Mouse (Mus musculus) gastrocnemius, postnatal 25 days (tissue): ENCODE results near the gene Scarf1. TPM values are rescaled to one million over a fixed set of nuclear protein-coding genes. Genes with fewer than 3 reads are reported as not detected.

Source experiments
- DNase-seq: peaks from one replicate; pipeline ENCODE4 v3.0.0; 2022
- long read RNA-seq, 2 experiments: library from polyadenylated mRNA; stranded (forward); transcript quantifications; one replicate each; pipeline ENCODE4 v2.0.0; 2021
- total RNA-seq, 2 experiments: library from RNA; stranded (reverse); gene quantifications; 1 replicate in 1 of 2; 2 replicates in 1 of 2; pipeline ENCODE4 v1.2.3; 2021

Gene Scarf1
- 1 to 10 TPM; 3.2 to 4.7 TPM for total RNA-seq
- long read RNA-seq, experiment 1, partial matches to known transcripts = 0 of 3 reads
- long read RNA-seq, experiment 1, other reads (novel, unspliced or antisense) = 2 of 3 reads
- long read RNA-seq, experiment 2 = 0 reads

- DNase-seq = peak; percentile 69
These were observed at the start of gene Scarf1 for GRCm38 (mm10) chr11:75513336-75513735. Gene Scarf1 (plus strand): TSS chr11:75513540.

DNA sequence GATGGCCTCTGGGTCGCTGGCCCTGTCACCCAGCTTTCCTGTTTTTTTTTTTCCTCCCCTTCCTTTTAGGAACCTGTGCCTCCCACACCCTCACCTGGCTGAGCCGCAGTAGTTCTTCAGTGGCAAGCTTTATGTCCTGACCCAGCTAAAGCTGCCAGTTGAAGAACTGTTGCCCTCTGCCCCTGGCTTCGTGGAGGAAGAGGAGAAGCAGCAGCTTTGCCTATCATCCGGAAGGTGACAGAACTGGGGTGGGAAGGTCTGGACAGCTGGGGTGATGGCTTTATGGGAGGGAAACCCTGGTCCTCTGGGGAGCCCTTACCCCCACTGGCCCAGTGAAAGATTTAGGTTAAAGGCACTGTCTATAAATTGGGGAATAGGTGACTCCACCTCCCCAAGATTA is 49.7 kb upstream of the Scarf1 start:
- DNase-seq = no peak

GRCm38 (mm10) chr11:75464417-75464816 is 48.9 kb upstream of the Scarf1 start:
- no peak for DNase-seq

DNA sequence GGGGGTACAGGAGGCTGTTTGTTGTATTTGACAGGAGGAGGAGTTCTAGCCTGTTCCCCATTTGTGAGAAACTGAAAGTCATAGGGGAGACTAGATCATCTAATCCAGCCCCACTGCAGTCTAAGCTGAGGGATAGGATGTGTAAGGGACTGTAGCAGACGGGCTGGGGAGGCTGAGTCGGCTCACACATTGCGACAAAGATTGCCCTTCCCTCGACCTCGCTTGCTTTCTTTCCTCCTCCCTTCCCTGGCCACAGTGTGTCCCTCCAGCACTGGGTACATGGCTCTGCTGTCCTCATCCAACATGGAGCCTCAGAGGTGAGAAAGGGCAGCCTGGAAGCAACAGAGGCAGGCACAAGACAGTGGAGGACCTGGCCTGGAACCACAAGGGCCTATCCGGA is 48.3 kb upstream of the Scarf1 start:
- DNase-seq = no peak

- no peak for DNase-seq
These were observed 46.4 kb upstream of the Scarf1 start for GRCm38 (mm10) chr11:75466731-75467505.

DNA sequence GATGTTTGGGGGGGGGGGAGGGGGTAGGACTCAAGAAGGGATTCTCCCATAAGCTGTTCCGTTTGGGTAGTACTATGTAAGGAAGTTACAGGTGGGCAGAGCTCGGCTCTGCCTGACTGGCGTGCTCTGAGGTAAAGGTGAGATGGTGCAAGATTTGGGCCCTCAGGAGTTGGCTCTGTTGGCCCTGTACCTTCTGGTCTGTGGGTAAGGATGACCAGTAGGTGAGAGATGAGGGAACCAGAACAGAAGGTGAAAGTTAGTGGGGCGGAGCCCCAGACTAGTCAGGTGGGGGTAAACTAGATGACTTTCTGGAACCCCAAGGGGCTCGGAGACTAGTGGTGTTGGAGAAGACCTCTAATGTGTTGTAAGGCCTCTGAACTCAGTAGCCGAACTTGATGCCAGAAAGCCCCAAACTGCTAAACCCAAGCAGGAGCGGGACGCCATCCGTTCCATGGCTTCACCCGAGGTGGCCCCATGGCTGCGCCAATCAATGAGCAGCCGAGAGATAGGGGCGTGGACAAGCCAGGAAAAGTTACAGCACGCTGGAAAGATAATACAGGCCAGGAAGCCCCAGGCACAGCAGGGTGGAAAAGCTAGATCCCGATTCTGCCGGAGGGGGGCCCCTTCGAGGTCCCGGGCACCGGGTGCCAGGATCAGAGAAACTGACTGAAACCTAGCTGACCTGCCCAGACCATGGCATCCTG is 45.7 kb upstream of the Scarf1 start:
- DNase-seq = peak; percentile 80

GRCm38 (mm10) chr11:75468410-75468809 is 44.9 kb upstream of the Scarf1 start:
- DNase-seq = no peak

DNA sequence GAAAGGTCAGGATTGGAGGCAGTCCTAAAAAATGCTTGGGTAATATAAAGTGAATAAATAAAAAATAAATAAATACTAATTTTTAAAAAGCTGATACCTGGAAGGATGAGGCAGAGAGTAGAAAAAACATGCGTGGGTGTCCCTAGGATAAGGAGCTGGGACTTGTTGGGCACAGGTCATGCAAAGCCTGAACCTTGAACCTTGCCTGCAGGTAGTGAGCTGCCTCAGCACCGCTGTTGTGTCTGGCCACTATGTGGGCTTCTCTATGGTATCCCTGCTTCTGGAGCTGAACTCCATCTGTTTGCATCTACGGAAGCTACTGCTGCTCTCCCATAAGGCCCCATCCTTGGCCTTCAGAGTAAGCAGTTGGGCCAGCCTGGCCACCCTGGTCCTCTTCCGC is 44.1 kb upstream of the Scarf1 start:
- no peak for DNase-seq

GRCm38 (mm10) chr11:75470675-75471074 is 42.7 kb upstream of the Scarf1 start:
- no peak for DNase-seq

DNA sequence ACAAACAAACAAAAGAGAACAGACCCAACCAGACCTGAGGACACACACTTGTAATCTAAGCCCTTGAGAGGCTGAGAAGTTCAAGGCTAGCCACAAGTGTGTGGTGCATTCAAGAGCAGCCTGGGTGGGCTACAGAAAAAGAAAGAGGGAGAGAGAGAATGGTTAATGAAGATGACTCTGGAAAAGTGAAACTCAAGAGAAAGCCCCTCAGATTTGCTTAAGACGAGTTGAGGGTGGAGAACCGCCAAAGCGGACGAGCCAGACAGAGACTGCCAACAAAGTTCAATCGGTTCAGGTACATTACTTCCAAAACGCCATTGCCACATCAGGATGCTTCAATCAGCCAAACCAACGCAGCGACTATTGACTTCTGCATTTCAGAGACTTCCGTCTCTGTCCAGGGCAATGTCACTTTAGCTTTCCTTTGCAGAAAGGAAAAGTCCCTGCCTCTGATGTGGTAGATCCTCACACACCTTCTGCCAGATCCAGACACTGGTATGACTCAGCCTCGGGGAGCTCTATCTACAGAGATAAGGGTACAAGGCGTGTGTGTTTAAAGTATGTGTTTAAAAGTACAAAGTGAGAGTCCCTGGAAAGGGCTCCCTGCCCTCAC is 40.8 kb upstream of the Scarf1 start:
- DNase-seq = no peak

- no peak for DNase-seq
These were observed 40.0 kb upstream of the Scarf1 start for GRCm38 (mm10) chr11:75473376-75473775.

- no peak for DNase-seq
These were observed 27.1 kb upstream of the Scarf1 start for GRCm38 (mm10) chr11:75486192-75486591.

- peak; percentile 97 for DNase-seq
These were observed 26.6 kb upstream of the Scarf1 start, which contains the start of gene Prpf8 for GRCm38 (mm10) chr11:75486601-75487285. Gene Prpf8 (plus strand): TSS chr11:75486816.

GRCm38 (mm10) chr11:75487496-75487895 is 25.8 kb upstream of the Scarf1 start:
- DNase-seq = no peak

GRCm38 (mm10) chr11:75494296-75495049 is 18.9 kb upstream of the Scarf1 start:
- no peak for DNase-seq

DNA sequence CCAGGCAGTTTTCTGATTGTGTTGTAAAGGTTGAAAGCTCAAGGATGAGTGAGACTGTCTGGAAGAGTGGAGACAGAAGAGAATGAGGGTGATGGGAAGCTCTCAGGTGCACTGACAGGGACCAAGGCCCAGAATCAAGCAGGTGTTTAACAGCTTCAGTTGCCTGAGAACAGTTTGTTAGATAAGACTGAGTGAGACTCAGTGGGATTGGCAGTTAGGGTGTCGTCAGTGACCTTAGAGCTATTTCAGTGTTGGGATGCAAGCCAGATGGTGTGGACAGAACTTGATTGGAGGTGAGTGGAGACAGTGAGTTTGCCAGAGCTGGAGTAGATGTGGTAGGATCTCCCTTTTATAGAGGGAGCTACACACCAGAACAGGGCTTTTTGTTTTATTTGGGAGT is 15.2 kb upstream of the Scarf1 start:
- DNase-seq = no peak

DNA sequence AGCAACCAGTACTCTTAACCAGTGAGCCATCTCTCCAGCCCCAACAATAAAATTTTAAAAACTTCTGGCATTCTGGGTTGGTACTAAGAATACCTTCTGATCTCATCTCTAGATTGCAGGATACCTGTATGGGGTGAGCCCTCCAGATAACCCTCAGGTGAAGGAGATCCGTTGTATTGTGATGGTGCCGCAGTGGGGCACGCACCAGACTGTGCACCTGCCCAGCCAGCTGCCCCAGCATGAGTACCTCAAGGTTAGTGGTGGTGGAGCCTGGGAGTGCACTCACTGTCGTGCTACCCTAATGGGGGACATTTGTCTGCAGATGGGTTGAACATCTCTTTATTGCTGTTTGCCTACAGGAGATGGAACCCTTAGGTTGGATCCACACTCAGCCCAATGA is 5.2 kb upstream of the Scarf1 start:
- DNase-seq = no peak

DNA sequence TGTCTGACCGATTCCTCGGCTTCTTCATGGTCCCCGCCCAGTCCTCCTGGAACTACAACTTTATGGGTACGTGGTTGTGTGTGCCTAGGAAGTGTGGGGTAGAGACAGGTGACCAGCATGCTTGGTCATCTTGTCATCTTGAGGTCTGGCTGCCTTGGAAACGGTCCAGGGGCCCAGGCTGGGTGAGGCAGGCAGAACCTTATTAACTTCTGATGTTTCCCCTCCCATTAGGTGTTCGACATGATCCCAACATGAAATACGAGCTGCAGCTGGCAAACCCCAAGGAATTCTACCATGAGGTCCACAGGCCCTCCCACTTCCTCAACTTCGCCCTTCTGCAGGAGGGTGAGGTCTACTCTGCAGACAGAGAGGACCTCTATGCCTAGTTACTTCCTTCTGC is 4.4 kb upstream of the Scarf1 start:
- DNase-seq = peak; percentile 37

DNA sequence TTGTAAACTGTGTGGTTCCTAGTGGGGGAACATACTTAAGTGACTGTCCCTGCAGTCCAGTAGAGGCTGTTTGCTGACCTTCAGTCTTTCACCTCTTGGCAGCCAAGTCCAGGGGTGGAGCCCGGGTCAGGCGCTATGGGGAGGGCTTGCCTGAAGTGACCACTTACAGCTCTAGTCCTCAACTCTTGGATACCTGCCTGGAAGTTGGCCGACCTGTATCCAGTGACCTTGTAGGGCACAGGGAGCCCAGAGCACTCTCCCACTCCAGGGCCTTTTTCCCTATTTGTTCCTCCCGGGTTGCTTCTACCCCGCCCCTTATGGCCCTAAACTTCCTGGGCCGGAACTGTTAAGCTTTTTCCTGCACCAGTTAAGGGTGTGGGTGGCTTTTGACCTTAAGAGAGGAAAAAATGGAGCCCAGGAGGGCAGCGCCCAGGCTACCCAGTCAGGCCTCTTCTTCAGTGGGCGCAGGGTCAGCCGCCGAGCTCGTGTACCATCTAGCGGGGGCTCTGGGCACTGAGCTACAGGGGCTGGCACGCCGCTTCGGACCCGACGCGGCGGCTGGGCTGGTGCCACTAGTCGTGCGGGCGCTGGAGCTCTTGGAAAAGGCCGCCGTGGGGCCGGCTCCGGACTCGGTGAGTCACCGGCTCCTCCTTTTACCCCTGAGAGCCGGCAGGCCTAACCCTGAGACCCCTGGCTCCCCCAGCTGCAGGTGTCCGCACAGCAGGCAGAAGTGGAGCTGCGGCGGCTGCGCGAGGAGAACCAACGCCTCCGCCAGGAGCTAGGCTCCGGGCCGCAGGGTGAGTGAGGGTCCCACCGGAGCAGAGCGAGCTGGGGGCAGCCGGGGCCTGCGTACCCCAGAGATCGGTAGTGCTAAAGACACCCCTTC is 3.4 kb upstream of the Scarf1 start, which contains the start of gene Rilp:
Gene Rilp, plus strand, starts transcription at position 354 of the 886 bp plus-strand sequence.
- DNase-seq = peak; percentile 87

GRCm38 (mm10) chr11:75510627-75510993 is 2.7 kb upstream of the Scarf1 start:
- peak; percentile 94 for DNase-seq
